Mouse (Mus musculus) spleen, embryonic (tissue): ENCODE data around the gene Mff.

ENCODE experiments used
- CTCF ChIA-PET: fragments of 350-600 bp; sonication (Branson Sonifier 250); formaldehyde crosslinking; loops from one replicate; lab custom pipeline; 2022; lab: Charles Lee

Gene Mff

GRCm38 (mm10) chr1:82771022-82771586 lies 46.4 kb downstream of the Mff start, which contains the start of gene Gm47791:
Gene Gm47791, minus strand, starts transcription at chr1:82771243.
- CTCF ChIA-PET: interaction anchor here (0.6 kb wide), 1 partner anchor 13 kb away, joined by 11 read pairs; no protein-coding TSS in a partner anchor

- CTCF ChIA-PET: no interaction called here
Observed at GRCm38 (mm10) chr1:82772428-82772827, 47.7 kb downstream of the Mff start.

GRCm38 (mm10) chr1:82773208-82773607 lies 48.5 kb downstream of the Mff start:
- CTCF ChIA-PET: interaction anchor here (0.7 kb wide), 1 partner anchor 24 kb away, joined by 3 read pairs; no protein-coding TSS in a partner anchor

- CTCF ChIA-PET: no interaction called here
Observed at GRCm38 (mm10) chr1:82775293-82775692, 50.6 kb downstream of the Mff start.

- CTCF ChIA-PET: no interaction called here
Observed at GRCm38 (mm10) chr1:82779388-82779966, 54.8 kb downstream of the Mff start.

- CTCF ChIA-PET: no interaction called here
Observed at GRCm38 (mm10) chr1:82783559-82783958, 58.9 kb downstream of the Mff start.

GRCm38 (mm10) chr1:82785546-82785945 lies 60.9 kb downstream of the Mff start:
- CTCF ChIA-PET: no interaction called here

- CTCF ChIA-PET: interaction anchor here (0.7 kb wide), 1 partner anchor 29 kb away, joined by 3 read pairs; no protein-coding TSS in a partner anchor
Observed at GRCm38 (mm10) chr1:82787414-82787813, 62.7 kb downstream of the Mff start.

- CTCF ChIA-PET: interaction anchor here (0.7 kb wide), 1 partner anchor 29 kb away, joined by 3 read pairs; no protein-coding TSS in a partner anchor
Observed at GRCm38 (mm10) chr1:82788070-82788469, 63.4 kb downstream of the Mff start.

- CTCF ChIA-PET: no interaction called here
Observed at GRCm38 (mm10) chr1:82791105-82791504, 66.4 kb downstream of the Mff start.

- CTCF ChIA-PET: no interaction called here
Observed at GRCm38 (mm10) chr1:82792238-82792637, 67.5 kb downstream of the Mff start.

GRCm38 (mm10) chr1:82793110-82793509 lies 68.4 kb downstream of the Mff start:
- CTCF ChIA-PET: no interaction called here

GRCm38 (mm10) chr1:82793986-82794385 lies 69.3 kb downstream of the Mff start:
- CTCF ChIA-PET: no interaction called here

GRCm38 (mm10) chr1:82795211-82795610 lies 70.5 kb downstream of the Mff start:
- CTCF ChIA-PET: no interaction called here

GRCm38 (mm10) chr1:82795702-82796443 lies 71.2 kb downstream of the Mff start:
- CTCF ChIA-PET: no interaction called here

- CTCF ChIA-PET: no interaction called here
Observed at GRCm38 (mm10) chr1:82797088-82797487, 72.4 kb downstream of the Mff start.

- CTCF ChIA-PET: no interaction called here
Observed at GRCm38 (mm10) chr1:82798304-82798703, 73.6 kb downstream of the Mff start.

- CTCF ChIA-PET: no interaction called here
Observed at GRCm38 (mm10) chr1:82798922-82799321, 74.2 kb downstream of the Mff start.

GRCm38 (mm10) chr1:82801105-82801783 lies 76.6 kb downstream of the Mff start:
- CTCF ChIA-PET: no interaction called here
